Mouse (Mus musculus): ENCODE measurements around the gene Dock6. TPM values are rescaled to one million over a fixed set of nuclear protein-coding genes. Genes with fewer than 3 reads are reported as not detected.
"Not testable (repeated sequence)": the region's sequence is repeated elsewhere in the genome, so short reads cannot be mapped to it uniquely, and the experiment has no call there.

The Dock6 gene
- 62.0 and 68.0 TPM in 2 replicates for polyA plus RNA-seq (2015; fragmentation: Nextera tagmentation; extraction: Ambion mirVana)

- peaks cover 43% of the 10 kb centered on the region for H3K4me1 ChIP-seq
Measured at GRCm38 (mm10) chr9:21852128-21853091, at the start of gene Dock6. Gene Dock6 (minus strand): TSS chr9:21852635.

GRCm38 (mm10) chr9:21901223-21901820, 48.9 kb upstream of the Dock6 start:
- H3K9me3 ChIP-seq = no peaks in the 10 kb centered on the region
- peaks cover 7% of the 10 kb centered on the region; the same call in 1 of the 2 replicates for H3K27me3 ChIP-seq
- no peak overlapping the region for H3K9ac ChIP-seq
- H3K4me3 ChIP-seq = peak overlapping the region; percentile 41
- no peak overlapping the region for H3K27ac ChIP-seq
- H3K4me1 ChIP-seq = 0 out of 2 replicates have a peak, but pooled peaks cover 4% of the 10 kb centered on the region
- peak overlapping the region; percentile 54 for H3K4me2 ChIP-seq
- H3K36me3 ChIP-seq = no peaks in the 10 kb centered on the region
- 17% methylated on average over 10 of the region's 10 CpGs for WGBS
- ATAC-seq (ENCODE audit: borderline replicate concordance, extremely low read depth, low FRiP score, low TSS enrichment) = peak; percentile 85

More at GRCm38 (mm10) chr9:21852128-21853091, at the start of gene Dock6:
- H3K27ac ChIP-seq = peak within 1 kb of the TSS; percentile 81
- H3K4me2 ChIP-seq = peak within 1 kb of the TSS; percentile 86
- H3K27me3 ChIP-seq = no peaks in the 10 kb centered on the region
- peak; percentile 89 for ATAC-seq (ENCODE audit: borderline replicate concordance, extremely low read depth, low FRiP score, low TSS enrichment)
- H3K36me3 ChIP-seq = no peaks in the 10 kb centered on the region
- WGBS = under 1% methylated on average over 64 of the region's 68 CpGs
- peak within 1 kb of the TSS; percentile 69 for H3K4me3 ChIP-seq
- H3K9me3 ChIP-seq = no peaks in the 10 kb centered on the region
- H3K9ac ChIP-seq = peak within 1 kb of the TSS; percentile 75

GRCm38 (mm10) chr9:21889229-21889628, 36.8 kb upstream of the Dock6 start:
- 0 out of 2 replicates have a peak, but pooled peaks cover 8% of the 10 kb centered on the region for H3K27me3 ChIP-seq
- no peak overlapping the region for H3K27ac ChIP-seq
- no peaks in the 10 kb centered on the region for H3K9me3 ChIP-seq
- no peak for ATAC-seq (ENCODE audit: borderline replicate concordance, extremely low read depth, low FRiP score, low TSS enrichment)
- H3K36me3 ChIP-seq = no peaks in the 10 kb centered on the region
- H3K4me3 ChIP-seq = no peak overlapping the region
- no peaks in the 10 kb centered on the region for H3K4me1 ChIP-seq
- no peak overlapping the region for H3K4me2 ChIP-seq
- 60% methylated on average over 3 of the region's 3 CpGs for WGBS
- H3K9ac ChIP-seq = no peak overlapping the region

- 62% methylated on average over 3 of the region's 3 CpGs for WGBS
- no peak for ATAC-seq (ENCODE audit: borderline replicate concordance, extremely low read depth, low FRiP score, low TSS enrichment)
- H3K9ac ChIP-seq = no peak overlapping the region
- no peaks in the 10 kb centered on the region for H3K9me3 ChIP-seq
- no peak overlapping the region for H3K27ac ChIP-seq
- H3K27me3 ChIP-seq = no peaks in the 10 kb centered on the region
- H3K4me3 ChIP-seq = no peak overlapping the region
- H3K4me1 ChIP-seq = no peaks in the 10 kb centered on the region
- H3K36me3 ChIP-seq = no peaks in the 10 kb centered on the region
- no peak overlapping the region for H3K4me2 ChIP-seq
Measured at GRCm38 (mm10) chr9:21876601-21877000, 24.2 kb upstream of the Dock6 start.

- WGBS = 40% methylated on average over 4 of the region's 4 CpGs
- no peak overlapping the region for H3K4me2 ChIP-seq
- H3K27me3 ChIP-seq = no peaks in the 10 kb centered on the region
- H3K4me1 ChIP-seq = no peaks in the 10 kb centered on the region
- H3K9ac ChIP-seq = no peak overlapping the region
- no peak overlapping the region for H3K27ac ChIP-seq
- no peaks in the 10 kb centered on the region for H3K36me3 ChIP-seq
- H3K9me3 ChIP-seq = no peaks in the 10 kb centered on the region
- no peak overlapping the region for H3K4me3 ChIP-seq
- peak; percentile 5; the same call in 1 of the 2 replicates for ATAC-seq (ENCODE audit: borderline replicate concordance, extremely low read depth, low FRiP score, low TSS enrichment)
Measured at GRCm38 (mm10) chr9:21872204-21872603, 19.8 kb upstream of the Dock6 start.

- no peak for ATAC-seq (ENCODE audit: borderline replicate concordance, extremely low read depth, low FRiP score, low TSS enrichment)
- Histone ChIP-seq H3K4me1 (0 out of 2 replicates have a peak, but pooled peaks cover 7% of the 10 kb centered on the region), H3K9me3 (no peaks in the 10 kb centered on the region), H3K36me3 (no peaks in the 10 kb centered on the region), H3K4me2 (peak overlapping the region; percentile 46), H3K27me3 (no peaks in the 10 kb centered on the region), H3K9ac (no peak overlapping the region), H3K27ac (no peak overlapping the region), H3K4me3 (no peak overlapping the region)
- 12% methylated on average over 20 of the region's 20 CpGs for WGBS
Measured at GRCm38 (mm10) chr9:21870879-21871524, 18.6 kb upstream of the Dock6 start.

- not testable (repeated sequence) for H3K9me3 ChIP-seq; H3K4me3 ChIP-seq; H3K9ac ChIP-seq; H3K36me3 ChIP-seq; H3K27me3 ChIP-seq; H3K27ac ChIP-seq; ATAC-seq (ENCODE audit: borderline replicate concordance, extremely low read depth, low FRiP score, low TSS enrichment); H3K4me2 ChIP-seq
- 47% methylated on average over 7 of the region's 7 CpGs for WGBS
- H3K4me1 ChIP-seq = 0 out of 2 replicates have a peak, but pooled peaks cover 10% of the 10 kb centered on the region
Measured at GRCm38 (mm10) chr9:21869290-21869689, 16.9 kb upstream of the Dock6 start.

- Histone ChIP-seq H3K36me3 (no peaks in the 10 kb centered on the region), H3K4me3 (no peak overlapping the region), H3K27ac (no peak overlapping the region), H3K27me3 (no peaks in the 10 kb centered on the region), H3K9me3 (no peaks in the 10 kb centered on the region), H3K4me2 (no peak overlapping the region), H3K9ac (no peak overlapping the region), H3K4me1 (0 out of 2 replicates have a peak, but pooled peaks cover 10% of the 10 kb centered on the region)
- no peak for ATAC-seq (ENCODE audit: borderline replicate concordance, extremely low read depth, low FRiP score, low TSS enrichment)
- WGBS = 72% methylated on average over 3 of the region's 3 CpGs
Measured at GRCm38 (mm10) chr9:21867726-21868125, 15.3 kb upstream of the Dock6 start.

- H3K4me3 ChIP-seq = no peak overlapping the region
- no peak overlapping the region for H3K9ac ChIP-seq
- H3K27me3 ChIP-seq = no peaks in the 10 kb centered on the region
- H3K4me1 ChIP-seq = 0 out of 2 replicates have a peak, but pooled peaks cover 10% of the 10 kb centered on the region
- H3K9me3 ChIP-seq = no peaks in the 10 kb centered on the region
- no peaks in the 10 kb centered on the region for H3K36me3 ChIP-seq
- 0 out of 2 replicates have a peak overlapping the region, but pooled peaks have one; percentile 24 for H3K27ac ChIP-seq
- ATAC-seq (ENCODE audit: borderline replicate concordance, extremely low read depth, low FRiP score, low TSS enrichment) = no peak
- no peak overlapping the region for H3K4me2 ChIP-seq
- WGBS = 41% methylated on average over 2 of the region's 2 CpGs
Measured at GRCm38 (mm10) chr9:21866641-21867040, 14.2 kb upstream of the Dock6 start.

- no peaks in the 10 kb centered on the region for H3K9me3 ChIP-seq
- no peaks in the 10 kb centered on the region for H3K27me3 ChIP-seq
- no peak overlapping the region for H3K4me2 ChIP-seq
- no peaks in the 10 kb centered on the region for H3K36me3 ChIP-seq
- 58% methylated on average over 5 of the region's 5 CpGs for WGBS
- H3K4me3 ChIP-seq = no peak overlapping the region
- H3K27ac ChIP-seq = peak overlapping the region; percentile 24; the same call in 1 of the 2 replicates
- no peak for ATAC-seq (ENCODE audit: borderline replicate concordance, extremely low read depth, low FRiP score, low TSS enrichment)
- H3K9ac ChIP-seq = no peak overlapping the region
- 0 out of 2 replicates have a peak, but pooled peaks cover 10% of the 10 kb centered on the region for H3K4me1 ChIP-seq
Measured at GRCm38 (mm10) chr9:21865673-21866398, 13.4 kb upstream of the Dock6 start.

- no peak overlapping the region for H3K4me2 ChIP-seq
- H3K4me1 ChIP-seq = 0 out of 2 replicates have a peak, but pooled peaks cover 12% of the 10 kb centered on the region
- no peak overlapping the region for H3K4me3 ChIP-seq
- no peak overlapping the region for H3K27ac ChIP-seq
- no peaks in the 10 kb centered on the region for H3K9me3 ChIP-seq
- no peak overlapping the region for H3K9ac ChIP-seq
- no peaks in the 10 kb centered on the region for H3K36me3 ChIP-seq
- WGBS = 75% methylated on average over 1 of the region's 1 CpGs
- ATAC-seq (ENCODE audit: borderline replicate concordance, extremely low read depth, low FRiP score, low TSS enrichment) = no peak
- H3K27me3 ChIP-seq = no peaks in the 10 kb centered on the region
Measured at GRCm38 (mm10) chr9:21862181-21862580, 9.7 kb upstream of the Dock6 start.

Data from lung, embryonic 15.5 days (tissue).